Mouse (Mus musculus) bone marrow, adult 2 months (tissue): ENCODE measurements around the gene Atp6v1g2.

Experiments
- CTCF ChIP-seq: fragments of 200-500 bp; IDR thresholded peaks from 2 replicates; pipeline ENCODE4 v1.5.1; 2011; ENCODE audit warnings: low read length, control low read depth; ENCODE audit not compliant: control insufficient read depth, insufficient read depth
- POLR2A ChIP-seq: fragments of 200-500 bp; IDR thresholded peaks from 2 replicates; pipeline ENCODE4 v1.6.1; 2011; ENCODE audit warnings: low read depth, mild to moderate bottlenecking, control low read depth, low read length, borderline replicate concordance; ENCODE audit not compliant: control insufficient read depth

DNA sequence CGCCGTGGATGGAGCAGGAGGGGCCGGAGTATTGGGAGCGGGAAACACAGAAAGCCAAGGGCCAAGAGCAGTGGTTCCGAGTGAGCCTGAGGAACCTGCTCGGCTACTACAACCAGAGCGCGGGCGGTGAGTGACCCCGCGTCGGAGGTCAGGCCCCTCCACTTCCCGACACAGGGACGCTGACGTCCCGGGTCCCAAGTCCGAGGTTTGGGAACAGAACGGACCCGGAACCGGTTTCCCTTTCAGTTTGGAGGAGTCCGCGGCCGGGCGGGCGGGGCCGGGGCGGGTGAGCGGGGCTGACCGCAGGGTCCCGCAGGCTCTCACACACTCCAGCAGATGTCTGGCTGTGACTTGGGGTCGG lies 30.0 kb downstream of the Atp6v1g2 start:
- no peak for TF ChIP-seq CTCF
- no peak for TF ChIP-seq POLR2A
